Mouse (Mus musculus) layer of hippocampus, postnatal 25 days (tissue): ENCODE results near the gene Tmem164. TPM values are rescaled to one million over a fixed set of nuclear protein-coding genes. Genes with fewer than 3 reads are reported as not detected.

Experiments used
- DNase-seq, 2 experiments: peaks; one replicate each; pipeline ENCODE4 v3.0.0; 2022; ENCODE audit warnings: mixed read lengths in 2 of 2, low spot score in 1 of 2; ENCODE audit errors: extremely low spot score in 1 of 2
- total RNA-seq, 2 experiments: library from RNA; stranded (reverse); gene quantifications; 2 replicates each; pipeline ENCODE4 v1.2.3; 2021

The Tmem164 gene
- total RNA-seq, 2 experiments from 2014 or later = 19.1 to 21.0 TPM

DNA sequence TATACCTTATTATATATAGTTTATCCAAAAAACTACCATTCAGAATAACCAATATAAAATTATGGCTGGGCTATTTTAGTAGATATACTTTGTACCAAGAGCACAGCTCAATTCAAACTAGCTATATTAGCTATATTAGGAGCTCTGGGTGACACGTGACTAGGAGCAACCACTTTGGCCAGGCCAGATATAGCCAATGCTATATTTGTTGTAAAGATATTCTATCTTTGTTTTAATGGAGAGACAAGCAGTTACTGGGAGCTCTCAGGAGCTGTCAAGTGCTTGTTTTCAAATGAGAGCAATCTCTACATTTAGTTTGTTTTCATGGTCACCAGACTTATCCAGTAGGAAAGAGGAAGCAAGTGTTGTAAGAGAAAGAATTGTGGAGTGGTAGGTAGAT lies 144.1 kb downstream of the Tmem164 start:
- no peak for DNase-seq

DNA sequence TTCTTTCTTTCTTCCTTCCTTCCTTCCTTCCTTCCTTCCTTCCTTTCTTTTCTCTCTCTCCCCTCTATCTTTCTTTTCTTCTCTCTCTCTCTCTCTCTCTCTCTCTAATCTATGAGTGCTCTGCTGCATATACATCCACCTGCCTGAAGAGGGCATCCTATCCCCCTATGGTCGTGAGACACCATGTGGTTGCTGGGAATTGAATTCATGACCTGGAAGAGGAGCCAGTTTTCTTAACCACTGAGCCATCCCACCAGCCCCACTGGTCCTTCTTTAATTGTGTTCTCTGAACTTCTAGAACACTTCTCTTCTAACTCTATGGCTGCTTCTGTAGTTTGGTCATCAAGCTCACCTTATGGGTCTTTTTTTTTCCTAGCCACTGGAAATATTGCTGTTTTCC lies 146.4 kb downstream of the Tmem164 start:
- DNase-seq = no peak

DNA sequence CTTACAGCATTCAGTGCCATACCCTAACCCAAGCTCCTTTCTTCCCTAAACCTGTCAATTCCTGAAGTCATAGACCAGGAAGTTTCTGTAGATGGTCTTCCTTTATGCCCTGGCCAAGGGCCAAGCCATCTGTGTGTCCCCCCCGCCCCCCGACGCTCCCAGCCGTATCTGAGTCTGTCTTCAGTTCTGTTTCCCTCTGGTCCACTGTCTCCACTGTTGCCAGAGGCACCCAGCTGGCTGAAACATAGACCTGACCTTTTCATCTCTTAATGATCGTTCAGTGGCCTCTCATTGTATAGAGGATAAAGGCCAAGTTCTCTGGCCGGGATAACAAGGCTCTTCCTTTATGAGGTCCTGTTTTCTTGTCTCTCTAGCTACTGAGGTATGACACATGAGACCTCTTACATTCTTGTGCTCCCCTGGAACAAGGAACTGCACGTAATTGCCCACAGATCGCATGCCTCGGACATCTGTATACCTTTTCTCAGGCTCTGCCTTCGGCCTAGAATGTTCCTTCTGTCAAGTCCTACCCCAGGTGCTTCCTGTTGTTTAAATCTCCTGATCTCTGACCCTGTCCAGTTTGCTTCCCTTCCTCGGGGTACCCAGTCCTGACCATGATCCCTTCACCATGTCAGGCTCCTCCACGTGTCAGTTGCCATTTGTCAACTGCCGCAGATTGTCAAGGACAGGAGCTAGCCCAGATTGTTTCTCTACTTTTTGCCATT lies 147.1 kb downstream of the Tmem164 start:
- no peak for DNase-seq

DNA sequence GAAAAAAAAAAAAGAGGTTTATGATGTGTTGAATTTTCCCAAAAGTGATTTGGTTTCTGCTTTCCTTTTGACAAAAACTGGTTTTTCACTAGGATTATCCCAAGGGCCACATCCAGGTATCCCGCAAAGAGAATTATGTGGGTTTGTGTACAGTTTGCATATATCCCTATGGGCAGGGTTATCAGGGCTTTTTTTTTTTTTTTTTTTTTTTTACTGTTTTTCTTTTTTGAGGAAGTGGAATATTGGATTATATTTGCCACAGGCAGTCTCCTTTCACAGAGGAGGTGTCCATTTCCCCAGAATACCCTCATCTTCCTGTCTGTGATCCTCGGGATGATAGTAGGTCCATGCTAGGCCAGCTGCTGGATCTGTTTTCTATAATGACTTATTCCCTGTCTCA lies 148.1 kb downstream of the Tmem164 start:
- DNase-seq = no peak

DNA sequence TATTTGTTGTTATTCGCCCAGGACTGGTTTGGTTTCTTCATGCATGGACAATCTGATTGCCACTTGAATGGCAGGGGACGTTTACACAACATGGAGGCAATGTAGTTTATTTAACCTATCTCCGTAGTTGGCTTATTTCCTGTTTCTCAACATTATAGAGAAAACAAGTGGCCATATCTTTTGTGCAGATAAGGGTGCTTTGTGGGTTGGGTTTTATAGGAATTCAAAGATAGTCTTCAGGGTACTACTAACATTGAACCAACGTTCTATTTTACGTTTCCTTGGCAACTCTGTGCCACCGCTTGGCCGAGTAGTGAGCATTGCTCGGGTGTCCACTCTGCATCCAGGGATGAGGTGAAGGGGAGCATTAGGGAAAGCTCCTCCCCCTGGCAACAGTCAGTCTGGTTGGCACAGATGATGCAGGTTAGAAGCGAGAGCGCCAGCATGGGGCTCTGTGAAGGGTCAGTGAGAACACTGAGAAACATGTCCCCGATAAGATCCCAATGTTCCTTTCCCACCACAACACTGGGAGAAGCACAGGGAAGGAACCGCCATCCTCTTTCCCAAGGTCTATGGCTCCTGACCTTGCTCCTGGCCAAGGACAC lies 148.8 kb downstream of the Tmem164 start:
- no peak for DNase-seq

DNA sequence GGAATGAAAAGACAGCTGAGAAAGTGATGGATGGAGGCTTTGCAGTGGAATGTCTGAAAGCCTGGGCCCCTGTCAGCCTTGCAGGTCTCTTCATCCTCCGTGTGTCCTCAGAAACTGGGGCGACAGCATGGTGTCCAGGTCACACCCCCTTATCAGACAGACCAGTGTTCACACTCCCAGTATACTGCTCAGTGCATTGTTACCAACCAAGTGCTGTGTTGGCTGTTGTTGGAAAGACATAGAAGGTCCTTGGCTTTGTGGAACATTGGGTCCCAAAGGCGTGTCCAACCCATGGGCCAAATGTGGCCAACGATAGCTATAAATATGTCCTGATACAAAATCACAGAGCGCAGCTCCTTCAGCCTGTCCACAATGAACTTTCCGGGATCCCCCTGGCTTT lies 149.4 kb downstream of the Tmem164 start:
- no peak for DNase-seq

DNA sequence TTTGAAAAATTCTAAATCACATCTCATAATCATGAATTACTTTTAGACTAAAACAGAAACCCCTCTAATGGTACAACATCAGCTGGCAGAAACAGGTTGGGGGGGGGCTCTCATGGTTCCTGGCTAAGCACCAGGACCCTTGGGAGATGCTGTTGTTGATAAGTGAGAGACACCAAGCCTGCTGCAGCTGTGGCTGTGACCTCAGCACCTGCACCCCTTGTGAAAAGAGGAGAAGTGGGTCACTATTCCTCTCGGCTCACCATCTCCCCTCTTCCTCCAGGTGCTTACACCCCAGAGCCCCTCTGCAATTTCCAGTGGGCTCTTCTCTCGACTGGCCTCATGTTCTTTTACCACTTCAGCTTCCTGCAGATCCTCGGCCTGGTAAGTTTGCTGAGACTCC lies 151.0 kb downstream of the Tmem164 start:
- no peak for DNase-seq

DNA sequence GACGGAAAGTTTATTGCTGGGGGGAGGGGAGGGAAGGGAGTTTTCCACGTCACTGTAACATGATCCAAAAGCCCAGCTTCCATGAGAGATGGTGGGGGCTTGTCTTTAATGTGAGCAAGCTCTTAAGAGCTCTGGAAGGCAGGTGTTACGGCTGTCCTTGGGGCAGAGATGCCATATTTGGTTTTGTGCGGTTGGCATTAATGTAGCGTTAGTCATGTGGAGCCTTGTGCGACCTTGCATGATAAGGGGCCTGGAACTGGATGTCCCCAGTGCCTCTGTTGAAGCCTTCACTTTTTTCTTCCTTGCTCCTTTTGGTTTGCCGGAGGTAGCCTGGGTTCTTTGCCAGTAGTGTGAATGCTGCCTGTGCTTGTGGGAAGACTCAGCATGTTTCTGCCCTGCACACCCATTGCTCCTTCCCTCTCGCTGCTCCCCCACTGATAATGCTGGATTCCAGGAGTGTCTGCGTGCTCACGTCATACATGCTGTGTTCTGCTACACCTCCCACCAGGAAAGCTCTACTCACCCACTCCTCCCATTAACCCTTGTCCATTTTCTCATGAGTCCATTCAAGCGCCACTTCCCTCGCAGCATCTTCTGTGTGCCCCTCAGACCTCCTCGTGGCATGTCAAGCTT lies 152.1 kb downstream of the Tmem164 start:
- no peak for DNase-seq

DNA sequence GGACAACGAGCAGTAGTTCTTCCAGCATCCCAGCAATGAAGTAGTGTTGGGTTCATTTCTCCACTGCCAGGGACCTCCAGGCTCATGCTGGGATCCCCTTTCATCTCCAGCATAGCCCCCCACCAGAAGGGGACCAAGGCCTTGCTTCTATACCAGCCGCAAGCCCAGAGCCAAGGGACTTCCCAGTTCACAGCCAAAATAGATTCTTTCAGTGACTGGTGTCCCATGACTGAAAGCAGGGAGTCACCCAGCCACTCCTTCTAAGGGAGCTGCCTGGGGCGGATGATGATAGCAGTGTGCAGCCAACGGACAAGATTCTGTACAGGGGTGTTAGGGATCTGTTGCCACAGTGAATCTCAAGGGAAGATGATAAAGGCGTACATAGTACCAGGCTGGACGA lies 153.6 kb downstream of the Tmem164 start:
- no peak for DNase-seq

DNA sequence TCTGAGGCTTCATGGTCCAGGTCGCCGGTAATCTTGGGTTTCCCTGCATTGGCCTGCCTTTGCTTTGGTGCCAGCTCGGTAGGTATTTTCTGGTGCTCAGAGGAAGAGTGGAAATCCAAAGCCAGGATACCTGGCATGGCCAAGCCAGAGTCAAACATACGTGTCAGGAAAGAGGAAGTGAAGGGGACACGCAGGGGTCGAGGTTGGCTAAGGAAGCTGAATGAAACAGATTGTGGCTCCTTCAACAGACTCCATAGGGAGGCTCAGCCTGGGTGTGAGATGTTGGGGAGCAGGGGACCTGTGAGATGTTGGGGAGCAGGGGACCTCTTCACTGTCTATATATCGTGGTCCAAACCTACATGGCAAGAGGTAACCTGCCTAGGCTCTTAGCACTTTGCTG lies 155.2 kb downstream of the Tmem164 start:
- no peak for DNase-seq

DNA sequence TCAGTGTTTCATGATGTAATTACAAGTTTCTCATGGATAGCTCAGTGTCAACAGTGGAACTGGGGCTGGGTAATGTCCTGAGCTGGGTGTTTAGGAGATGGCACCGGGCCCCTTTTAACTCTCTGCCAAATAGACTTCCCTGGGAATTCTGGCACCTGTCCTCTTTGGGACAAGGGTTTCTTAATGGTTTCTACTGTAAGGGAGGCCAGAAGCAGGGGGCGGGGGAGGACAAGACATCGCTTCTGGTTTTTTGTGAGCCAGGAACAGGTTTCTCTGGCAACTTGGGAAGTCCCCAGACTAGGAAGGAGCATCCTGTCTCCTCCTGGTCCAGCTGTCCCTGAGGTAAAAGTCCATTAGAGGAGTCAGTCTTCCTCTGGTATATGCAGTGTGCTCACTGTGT lies 156.1 kb downstream of the Tmem164 start:
- no peak for DNase-seq

DNA sequence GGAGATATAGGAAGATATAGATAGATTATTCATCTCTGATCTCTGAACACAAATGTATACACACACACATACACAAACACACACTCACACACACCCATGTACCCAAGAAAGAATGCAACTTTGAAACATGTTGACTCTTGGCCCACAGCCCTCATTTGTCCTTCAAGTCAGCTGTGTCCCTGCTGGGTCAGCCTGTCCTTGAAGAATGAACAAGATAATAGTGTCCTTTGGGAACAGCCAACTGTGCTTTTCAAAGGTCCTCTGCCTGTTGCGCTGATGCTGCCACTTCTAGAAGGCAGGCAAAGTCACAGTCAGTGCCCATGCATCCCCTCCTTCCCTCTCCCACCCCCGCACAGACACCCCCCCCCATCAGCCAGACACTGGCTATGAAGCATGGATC lies 157.6 kb downstream of the Tmem164 start:
- no peak for DNase-seq

DNA sequence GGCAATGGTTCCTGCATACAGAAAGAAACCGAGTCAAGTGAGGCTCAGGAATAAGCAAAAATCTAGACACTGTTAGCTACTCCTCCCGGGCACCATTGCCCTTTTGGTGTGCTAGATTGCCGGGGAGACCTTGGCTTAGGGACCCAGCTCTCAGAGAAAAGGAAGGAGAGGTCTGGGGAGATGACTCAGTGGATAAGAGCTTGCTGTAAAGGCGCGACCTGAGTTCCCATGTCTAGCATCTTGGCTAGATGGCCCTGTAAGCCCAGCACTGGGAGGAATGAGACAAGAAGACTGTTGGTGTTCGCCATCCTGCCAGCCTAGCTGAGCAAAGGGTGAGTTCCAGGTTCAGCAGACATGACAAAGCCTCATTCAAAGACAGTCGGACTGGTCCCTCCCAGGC lies 158.2 kb downstream of the Tmem164 start:
- no peak for DNase-seq

DNA sequence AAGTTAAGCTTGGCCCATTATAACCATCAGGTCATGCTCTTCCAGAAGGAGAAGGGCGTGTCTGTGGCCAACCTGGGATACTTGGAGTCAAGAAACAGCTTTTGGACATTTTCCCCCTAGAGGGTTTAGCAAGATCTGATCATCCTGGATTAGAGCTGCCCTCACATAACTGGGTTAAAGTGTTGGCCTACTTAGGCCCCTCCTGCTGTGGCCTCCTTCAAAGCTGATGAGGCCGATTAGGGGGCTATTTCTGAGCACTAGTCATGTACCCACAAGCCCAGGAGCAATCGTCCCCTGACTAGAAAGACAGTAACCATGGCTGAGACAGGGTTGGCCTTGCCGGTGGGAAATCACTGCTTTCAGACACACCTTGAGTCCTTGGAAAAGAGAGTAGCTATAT lies 160.7 kb downstream of the Tmem164 start:
- no peak for DNase-seq

DNA sequence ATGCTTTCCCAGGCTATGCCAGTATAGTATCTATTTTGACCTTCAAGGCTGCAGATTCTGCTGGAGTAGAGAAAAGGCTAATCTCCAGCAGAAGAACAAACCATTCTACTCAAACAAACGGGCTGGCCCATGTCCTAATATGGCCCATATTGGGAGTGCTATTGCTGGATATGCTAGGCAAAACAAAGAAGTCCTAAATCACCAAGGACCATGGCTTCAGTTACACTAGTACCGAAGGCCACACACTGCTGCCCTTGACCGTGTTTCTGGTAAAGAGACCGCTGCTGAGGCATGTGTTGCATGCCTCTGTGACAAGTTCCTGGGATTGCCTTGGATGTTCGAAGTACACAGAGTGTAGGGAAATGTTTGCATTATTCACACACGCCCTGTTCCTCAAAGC lies 165.1 kb downstream of the Tmem164 start:
- DNase-seq = no peak

DNA sequence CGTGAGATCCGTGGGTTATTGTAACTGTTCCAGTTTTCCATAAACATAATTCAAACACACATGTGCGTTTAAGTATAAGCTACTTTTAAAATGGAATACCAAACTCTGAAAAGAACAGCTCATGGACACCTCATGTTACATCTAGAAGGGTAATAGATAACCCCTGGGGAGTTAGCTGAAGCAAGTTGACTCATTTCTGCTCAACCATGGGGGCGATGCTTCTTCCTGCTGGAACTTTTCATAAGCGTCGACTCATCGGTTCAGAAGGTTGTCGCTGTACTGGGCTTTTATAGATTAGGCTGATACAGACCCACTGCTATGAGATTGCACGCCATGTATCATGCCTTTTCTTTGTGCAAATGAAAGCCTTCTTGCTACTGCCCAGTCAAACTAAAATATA lies 166.8 kb downstream of the Tmem164 start:
- no peak for DNase-seq

DNA sequence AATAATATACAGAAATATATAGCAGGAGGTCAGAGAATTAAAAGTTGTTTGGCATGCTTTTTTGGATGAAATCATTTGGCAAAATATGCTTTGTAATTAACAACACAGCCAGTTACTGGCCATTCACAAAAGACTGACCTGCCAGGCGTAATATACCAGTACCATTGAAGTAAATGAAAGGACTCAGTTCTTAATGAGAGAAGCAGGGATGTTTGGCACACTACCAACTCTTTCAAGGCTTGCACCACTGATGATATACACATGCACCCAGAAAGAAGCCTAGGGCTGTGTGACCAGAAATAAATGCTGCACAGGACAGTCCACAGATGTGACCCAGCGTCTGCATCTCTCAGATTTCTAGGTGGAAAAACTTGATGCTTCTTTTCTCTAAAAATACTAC lies 188.6 kb downstream of the Tmem164 start:
- DNase-seq = no peak

DNA sequence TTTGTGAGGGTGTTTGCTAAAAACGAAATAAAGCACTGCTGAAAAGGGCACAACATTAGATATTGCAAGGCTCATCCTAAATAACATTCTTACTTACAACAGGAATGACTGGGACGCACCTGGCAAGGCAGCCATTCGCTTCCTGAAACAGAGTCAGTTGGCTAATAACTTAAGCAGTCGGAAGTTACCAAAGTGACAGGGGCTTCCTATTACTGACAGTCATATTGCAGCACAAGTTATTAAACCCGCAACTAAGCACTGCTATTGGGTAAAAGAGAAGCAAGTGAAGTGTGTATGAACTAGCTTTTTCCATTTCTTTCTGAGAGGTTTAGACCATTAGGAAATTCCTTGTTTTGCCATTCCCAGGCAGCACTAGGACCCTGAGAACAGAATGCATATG lies 201.0 kb downstream of the Tmem164 start:
- DNase-seq = no peak

DNA sequence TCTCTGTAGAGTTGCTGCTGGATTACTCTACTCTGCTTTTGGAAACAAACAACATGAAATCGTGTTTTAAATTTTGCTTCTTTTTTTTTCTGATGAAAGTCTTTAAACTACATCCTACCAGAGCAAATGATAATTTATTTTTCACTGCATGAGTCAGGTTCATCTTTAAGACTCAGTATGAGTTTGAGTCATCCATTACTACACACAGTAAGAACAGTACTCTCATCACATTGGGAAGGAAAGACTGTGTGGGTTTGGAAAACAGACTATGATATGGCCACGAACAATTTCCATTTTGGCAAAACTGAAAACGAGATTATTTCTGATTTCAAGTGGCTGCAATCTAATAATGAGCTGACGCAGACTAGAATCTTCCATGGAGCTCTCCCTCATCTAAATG lies 202.4 kb downstream of the Tmem164 start:
- DNase-seq = no peak

DNA sequence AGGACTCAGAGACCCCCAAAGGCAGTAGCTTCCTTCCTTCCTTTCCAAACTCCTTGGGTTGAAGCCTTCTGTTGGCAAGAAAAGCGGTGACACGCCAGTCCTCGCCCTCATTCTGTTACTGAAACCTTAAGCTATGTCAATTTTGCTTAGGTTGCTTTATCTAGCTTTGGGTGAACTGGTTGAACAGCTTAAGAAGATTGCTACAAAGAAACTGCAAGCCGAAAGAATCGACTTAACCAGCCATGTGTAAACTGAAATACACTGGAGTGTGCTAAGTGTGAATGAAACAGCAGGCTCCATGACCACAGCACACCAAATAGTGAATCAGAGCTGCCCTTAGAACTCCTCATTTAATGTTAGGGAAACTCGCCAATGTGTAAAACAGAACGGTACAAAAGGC lies 204.8 kb downstream of the Tmem164 start:
- no peak for DNase-seq
